Mouse (Mus musculus) inflammation-experienced regulatory T-cells, adult 6 months (primary cell): ENCODE data around the gene Gm21693. TPM values are rescaled to one million over a fixed set of nuclear protein-coding genes. Genes with fewer than 3 reads are reported as not detected.
"Not testable (repeated sequence)": the region's sequence is repeated elsewhere in the genome, so short reads cannot be mapped to it uniquely, and the experiment has no call there.

Experiments used
- ATAC-seq: one replicate; pipeline ENCODE4 v1.8.0; 2017
- polyA plus RNA-seq, 3 experiments: library from polyadenylated mRNA; unstranded; fragments of 100-300 nt; shearing (Covaris generic); gene quantifications; one replicate each; pipeline ENCODE4 v1.2.1; 2017

Gene Gm21693
- not detected for polyA plus RNA-seq

GRCm38 (mm10) chrY:3345229-3345628, at the start of gene Gm21693:
Gm21693 (minus strand) TSS chrY:3345329.
- not testable (repeated sequence) for ATAC-seq

- ATAC-seq = not testable (repeated sequence)
Observed at GRCm38 (mm10) chrY:3340661-3341060, 4.5 kb downstream of the Gm21693 start.

DNA sequence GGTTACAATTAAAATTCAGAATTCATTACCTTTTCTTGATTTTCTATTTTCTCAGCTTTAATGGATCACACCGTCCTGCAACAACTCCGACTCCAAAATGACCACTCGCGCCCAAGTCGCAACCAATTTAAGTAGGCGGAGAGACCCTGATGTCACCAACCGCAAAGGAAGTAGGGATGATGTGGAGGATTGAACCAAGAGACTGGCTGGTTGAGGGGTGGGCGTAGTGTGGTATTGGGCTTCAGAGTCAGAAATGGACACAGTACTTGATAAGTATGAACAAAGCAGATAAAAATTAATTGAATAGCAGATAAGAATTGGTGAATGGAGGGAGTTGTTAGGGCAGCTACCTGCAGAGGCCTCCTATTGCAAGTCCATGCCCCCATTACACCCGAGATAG, 38.8 kb downstream of the Gm21693 start, which contains the start of gene Gm21677:
TSS of gene Gm21677 (minus strand) at position 101 of the 400 bp plus-strand sequence.
- not testable (repeated sequence) for ATAC-seq

Other genes starting within 250 kb of the Gm21693 start
- gene Gm21677, start 38.9 kb downstream of the Gm21693 start, polyA plus RNA-seq = not detected
- gene Gm21704, start 64.8 kb upstream of the Gm21693 start, polyA plus RNA-seq = not detected
- gene Gm21708, start 64.8 kb upstream of the Gm21693 start, polyA plus RNA-seq = not detected